Mouse (Mus musculus): Measurements from ENCODE around the gene Ache.

DNA sequence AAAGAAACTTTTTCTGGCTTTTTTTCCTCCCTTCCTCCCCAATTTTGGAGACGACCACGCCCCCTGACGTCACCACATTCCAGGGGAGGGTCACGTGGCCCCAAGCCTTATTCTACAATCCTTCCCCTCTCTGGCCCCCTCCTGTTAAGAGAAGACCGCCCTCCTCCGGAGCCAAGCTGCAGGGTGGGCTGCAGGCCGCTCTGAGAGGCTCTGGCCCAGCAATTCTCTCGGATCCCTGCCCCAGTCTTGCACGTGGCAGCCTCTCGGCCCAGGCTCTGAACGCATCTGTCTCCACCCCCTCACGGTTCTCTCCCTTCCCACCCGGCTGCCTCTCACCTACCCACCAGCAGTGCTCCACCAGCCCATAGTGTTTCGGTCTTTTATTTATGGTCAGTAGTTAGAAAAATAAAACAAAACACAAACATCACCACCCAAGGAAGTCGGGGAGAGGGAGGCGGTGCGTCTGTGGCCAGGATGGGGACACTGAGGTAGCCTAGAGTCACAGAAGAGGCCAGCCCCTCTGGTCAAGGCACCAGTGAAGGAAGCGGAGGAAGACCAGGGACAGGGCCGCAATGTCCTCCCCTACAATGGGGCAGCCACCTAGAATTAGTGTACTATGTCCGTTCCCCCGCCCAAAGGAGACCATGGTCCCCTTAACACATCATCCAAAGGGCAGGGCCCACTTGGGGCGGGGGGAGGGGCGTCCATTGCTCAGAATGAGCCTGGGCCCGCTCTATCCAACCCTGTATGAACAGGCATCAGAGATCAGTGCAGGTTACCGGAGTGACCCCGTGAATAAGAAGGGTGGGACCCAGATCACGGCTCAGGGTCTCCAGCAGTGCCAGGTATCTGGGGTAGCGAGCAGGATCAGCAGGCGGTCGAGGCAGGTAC lies 27.1 kb downstream of the Ache start, which contains the start of gene Trip6:
- TF ChIP-seq CHD1 (IDR thresholded peaks at IDR 0.05; ENCODE audit: low read depth, low read length), result no peak
- no peak for TF ChIP-seq CTCF (IDR thresholded peaks at IDR 0.05 in 2 of 3, conservative IDR thresholded peaks at IDR 0.05 in 1 of 3; ENCODE audit: control insufficient read depth in 1 of 3, insufficient read depth in 1 of 3, low read depth in 2 of 3, low read length in 3 of 3, poor library complexity in 1 of 3, severe bottlenecking in 1 of 3)
- no peak for TF ChIP-seq TBP (IDR thresholded peaks at IDR 0.05; ENCODE audit: low read depth, low read length)

Data from MEL (cell line).